Mouse (Mus musculus): ENCODE data around the gene Prph2.
A peak's percentile ranks its signal among the peaks of the same experiment; 100 is the strongest.

Gene Prph2

DNA sequence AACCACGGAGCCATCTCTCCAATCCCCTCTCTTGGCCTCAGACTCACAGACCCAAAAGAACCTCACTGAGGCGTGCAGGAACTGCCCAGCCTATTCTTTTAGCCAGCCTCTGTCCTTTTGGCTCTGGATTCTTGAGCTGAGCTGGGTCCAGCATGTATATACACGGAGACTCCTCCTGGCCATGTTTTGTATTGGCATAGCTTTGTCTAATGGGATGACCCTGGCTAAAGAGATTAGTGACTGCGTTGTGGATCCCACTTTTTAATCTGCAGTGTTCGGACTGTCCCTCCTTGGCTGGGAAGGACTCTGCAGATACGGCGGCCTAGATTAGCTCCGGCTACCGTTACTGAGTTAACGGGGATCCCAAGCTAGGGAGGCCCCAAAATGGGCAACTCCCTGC, at the start of gene Prph2:
TSS of gene Prph2 (plus strand) at position 274 of the 400 bp plus-strand sequence.
- DNase-seq (ENCODE audit: low spot score in 2 of 2), result no peak

GRCm38 (mm10) chr17:46864566-46865195, 45.6 kb upstream of the Prph2 start:
- no peak for DNase-seq (ENCODE audit: low spot score in 2 of 2)

GRCm38 (mm10) chr17:46866836-46867235, 43.4 kb upstream of the Prph2 start:
- DNase-seq (ENCODE audit: low spot score in 2 of 2), result no peak

DNA sequence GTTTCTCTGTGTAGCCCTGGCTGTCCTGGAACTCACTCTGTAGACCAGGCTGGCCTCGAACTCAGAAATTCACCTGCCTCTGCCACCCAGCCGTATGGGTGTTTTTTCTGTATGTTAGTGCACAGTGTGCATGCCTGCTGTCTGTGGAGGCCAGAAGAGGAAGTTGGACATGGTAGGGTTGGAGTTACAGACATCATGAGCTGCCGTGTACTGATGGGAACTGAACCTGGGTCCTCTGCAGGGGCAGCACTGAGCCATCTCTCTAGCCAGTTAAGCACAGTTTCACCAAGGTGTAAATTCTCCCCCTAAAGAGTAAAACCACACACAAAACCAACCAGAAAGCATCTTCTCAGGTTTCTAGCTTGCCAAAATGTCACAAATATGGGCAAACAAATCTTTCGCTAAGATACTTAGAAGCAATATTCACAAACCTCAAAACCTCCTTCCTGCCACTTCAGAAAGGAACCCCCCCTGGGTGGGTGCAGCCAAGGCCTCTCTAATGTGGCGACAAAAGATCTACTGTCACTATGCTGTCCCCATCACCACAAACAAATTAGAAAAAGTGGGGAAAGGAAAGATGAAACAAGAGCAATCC, 40.0 kb upstream of the Prph2 start:
- DNase-seq (ENCODE audit: low spot score in 2 of 2), result no peak

DNA sequence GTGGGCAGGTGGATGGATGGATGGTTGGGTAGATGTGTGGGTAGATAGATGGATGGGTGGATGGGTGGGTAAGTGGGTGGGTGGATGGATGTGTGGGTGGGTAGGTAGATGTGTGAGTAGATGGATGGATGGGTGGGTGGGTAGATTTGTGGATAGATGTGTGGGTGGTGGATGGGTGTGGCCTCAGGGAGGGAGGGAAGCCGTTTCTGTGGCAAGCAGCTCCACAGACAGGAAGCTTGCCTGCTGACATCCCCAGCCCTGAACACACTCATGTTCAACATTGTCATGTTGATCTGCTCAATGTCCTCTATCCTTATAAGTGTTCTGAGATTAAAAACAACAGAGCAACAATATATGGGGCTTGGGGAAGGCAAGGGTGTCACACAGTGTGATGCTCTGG, 39.3 kb upstream of the Prph2 start:
- no peak for DNase-seq (ENCODE audit: low spot score in 2 of 2)

- DNase-seq (ENCODE audit: low spot score in 2 of 2), result no peak
Observed at GRCm38 (mm10) chr17:46872806-46873205, 37.5 kb upstream of the Prph2 start.

DNA sequence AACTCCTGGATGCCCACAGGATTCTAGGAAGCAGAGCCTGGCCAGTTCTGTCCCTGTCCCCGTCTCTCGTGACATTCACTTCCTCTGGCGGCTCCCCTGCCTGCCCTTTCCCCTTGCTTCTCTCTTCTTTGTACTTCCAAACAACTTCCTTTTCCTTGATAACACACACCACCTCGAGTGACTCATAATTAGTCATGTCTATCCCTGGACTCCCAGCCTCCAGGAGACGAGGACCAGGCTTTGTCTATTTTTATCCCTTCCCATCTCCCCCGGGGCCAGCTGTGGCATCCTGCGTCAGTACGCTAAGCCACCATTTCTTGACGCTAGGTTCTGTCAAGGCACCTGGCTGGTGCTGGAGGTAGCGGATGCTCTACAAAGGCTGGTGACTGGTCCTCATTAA, 36.1 kb upstream of the Prph2 start:
- DNase-seq (ENCODE audit: low spot score in 2 of 2), result peak; percentile 77 to 86

- no peak for DNase-seq (ENCODE audit: low spot score in 2 of 2)
Observed at GRCm38 (mm10) chr17:46875626-46876025, 34.6 kb upstream of the Prph2 start.

DNA sequence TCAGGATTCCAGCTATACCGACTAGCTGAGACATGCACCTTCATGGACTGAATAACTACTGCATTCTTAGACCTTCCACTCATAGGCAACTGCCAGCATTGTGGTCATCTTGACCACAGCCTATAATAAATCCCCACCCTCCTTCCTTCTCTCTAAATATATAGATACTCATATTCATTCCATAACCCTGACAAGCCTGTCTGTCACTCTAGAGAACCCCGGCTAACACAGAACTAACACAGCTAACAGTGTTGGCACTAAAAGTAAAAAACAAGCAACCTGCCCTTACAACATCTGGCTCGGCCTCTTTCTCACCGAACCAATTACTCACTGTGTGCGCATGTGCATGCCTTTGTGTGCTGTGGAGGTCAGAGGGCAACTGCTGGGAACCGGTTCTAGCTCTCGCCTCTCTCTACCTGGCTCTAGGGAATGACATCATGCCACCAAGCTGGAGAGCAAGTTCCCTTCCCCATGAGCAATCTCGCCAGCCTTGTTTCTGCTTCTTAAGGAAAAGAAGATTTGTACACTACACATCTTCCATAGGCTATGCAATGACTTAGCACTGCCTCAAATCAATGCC, 33.8 kb upstream of the Prph2 start:
- no peak for DNase-seq (ENCODE audit: low spot score in 2 of 2)

DNA sequence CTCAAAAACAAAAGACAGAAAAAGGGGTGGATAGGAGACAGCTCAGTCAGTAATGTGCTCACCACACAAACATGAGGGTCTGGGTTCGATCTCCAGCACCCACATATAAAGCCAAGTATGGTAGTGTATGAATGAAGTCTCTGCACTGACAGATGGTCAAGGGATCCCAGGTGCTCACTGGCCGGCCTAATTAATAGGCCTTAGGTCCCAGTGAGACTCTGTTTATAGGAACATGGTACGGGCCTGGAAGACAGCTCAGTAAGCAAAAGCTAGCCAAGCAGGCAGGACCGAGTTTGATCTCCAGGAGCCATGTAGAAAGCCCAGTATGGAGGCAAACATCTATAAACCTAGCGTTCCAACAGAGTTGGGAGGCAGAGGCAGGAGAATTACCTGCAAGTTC, 33.2 kb upstream of the Prph2 start:
- DNase-seq (ENCODE audit: low spot score in 2 of 2), result no peak

DNA sequence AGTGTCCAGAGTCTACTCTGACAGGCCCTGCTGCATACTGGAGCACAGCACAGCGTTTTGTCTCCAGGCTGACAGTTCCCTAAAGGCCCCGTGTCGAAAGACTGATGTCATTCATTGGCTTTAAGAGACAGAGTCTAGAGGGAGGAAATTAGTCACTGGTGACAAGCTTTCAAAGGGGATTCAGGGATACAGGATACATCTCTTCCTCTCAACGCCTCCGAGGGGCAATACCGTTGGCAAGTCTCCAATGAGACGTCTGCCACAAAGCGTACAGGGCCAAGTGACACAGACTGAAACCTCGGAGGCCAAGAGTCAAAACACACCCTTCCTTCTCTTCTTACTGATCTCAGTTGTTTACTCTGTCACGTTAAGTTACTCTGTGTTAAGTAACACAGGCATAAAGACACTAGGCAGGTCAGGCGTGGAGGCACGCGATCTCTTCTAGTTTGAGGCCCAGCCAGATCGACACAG, 30.4 kb upstream of the Prph2 start:
- peak; percentile 90 to 93 for DNase-seq (ENCODE audit: low spot score in 2 of 2)

DNA sequence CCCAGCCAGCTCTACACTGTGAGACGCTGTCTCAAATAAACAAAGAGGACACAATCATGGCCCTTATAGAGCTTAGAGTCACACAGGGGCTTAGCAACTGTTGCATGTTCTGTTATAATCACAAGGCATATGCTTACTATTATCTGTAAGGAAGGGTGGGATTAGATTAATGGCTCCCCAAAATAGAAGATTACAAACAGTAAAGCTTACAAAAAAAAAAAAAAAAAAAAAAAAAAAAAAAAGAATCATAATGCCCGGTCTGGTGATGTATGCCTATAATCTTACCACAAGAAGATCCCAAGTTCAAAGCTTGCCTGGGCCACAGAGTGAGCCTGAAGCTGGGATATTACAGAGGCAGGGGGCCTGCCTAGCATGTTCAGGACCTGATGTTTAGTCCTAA, 29.9 kb upstream of the Prph2 start:
- no peak for DNase-seq (ENCODE audit: low spot score in 2 of 2)

DNA sequence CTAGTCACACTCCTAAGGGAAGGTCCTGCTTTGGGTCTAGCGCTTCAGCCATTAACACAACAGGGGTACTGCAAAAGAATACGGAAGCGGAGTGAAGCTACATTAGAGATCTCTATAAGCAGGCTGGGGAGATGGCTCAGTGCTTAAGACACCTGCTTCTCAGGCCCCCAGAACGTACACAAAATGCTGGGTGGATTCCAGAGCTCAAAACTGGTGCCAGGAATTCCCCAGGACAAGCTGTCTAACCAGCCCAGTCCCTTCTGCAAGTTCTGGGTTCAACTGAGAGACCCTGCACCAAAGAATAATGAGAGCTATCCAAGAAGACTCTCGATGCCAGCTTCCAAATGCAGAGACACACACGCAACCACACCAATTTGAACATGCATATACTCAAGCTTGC, 28.5 kb upstream of the Prph2 start:
- DNase-seq (ENCODE audit: low spot score in 2 of 2), result no peak

GRCm38 (mm10) chr17:46883107-46883506, 27.2 kb upstream of the Prph2 start:
- DNase-seq (ENCODE audit: low spot score in 2 of 2), result no peak

- DNase-seq (ENCODE audit: low spot score in 2 of 2), result no peak
Observed at GRCm38 (mm10) chr17:46884766-46885165, 25.5 kb upstream of the Prph2 start.

- DNase-seq (ENCODE audit: low spot score in 2 of 2), result no peak
Observed at GRCm38 (mm10) chr17:46885218-46885909, 24.9 kb upstream of the Prph2 start.

GRCm38 (mm10) chr17:46885910-46886643, 24.2 kb upstream of the Prph2 start:
- DNase-seq (ENCODE audit: low spot score in 2 of 2), result no peak

- DNase-seq (ENCODE audit: low spot score in 2 of 2), result peak in 1 of 2 experiments; percentile 53
Observed at GRCm38 (mm10) chr17:46888511-46889212, 21.6 kb upstream of the Prph2 start.

DNA sequence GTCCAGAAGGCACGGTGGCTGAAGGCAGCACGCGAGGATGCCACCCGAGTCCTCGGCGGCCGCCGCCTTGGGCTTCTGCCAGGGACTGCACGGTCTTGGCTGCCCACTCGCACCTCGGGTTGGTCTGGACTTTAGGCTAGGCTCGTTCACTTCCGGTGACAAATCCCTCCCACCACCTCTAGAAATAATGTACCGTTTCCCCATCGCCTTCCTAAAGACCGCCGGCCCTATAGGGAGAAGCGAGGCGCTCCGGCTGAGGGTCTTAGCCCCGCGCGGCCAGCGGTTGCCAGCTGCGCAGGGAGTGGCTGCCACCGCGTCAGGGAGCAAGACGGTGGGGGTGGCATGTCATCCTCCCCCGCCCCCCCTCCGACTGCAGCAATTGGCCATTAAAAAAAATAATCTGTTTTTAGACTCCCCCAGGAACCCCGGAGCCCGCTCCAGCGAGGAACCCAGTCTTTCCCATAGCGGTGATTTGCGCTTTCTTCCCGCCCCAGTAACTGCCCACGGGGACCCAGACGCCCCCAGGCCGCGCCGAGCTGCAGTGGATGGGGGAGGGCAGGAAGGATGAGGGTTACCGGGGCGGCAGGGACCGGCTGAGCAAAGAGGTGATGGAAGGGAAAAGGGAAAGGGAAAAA, 20.7 kb upstream of the Prph2 start:
- DNase-seq (ENCODE audit: low spot score in 2 of 2), result peak; percentile 78 to 81

GRCm38 (mm10) chr17:46890116-46890815, 20.0 kb upstream of the Prph2 start, which contains the start of gene Tbcc:
TSS of gene Tbcc (plus strand) at chr17:46890684.
- peak; percentile 96 for DNase-seq (ENCODE audit: low spot score in 2 of 2)
